Comparison of ENCODE assay signal across 8 mouse cellular contexts in the genomic region with DNA sequence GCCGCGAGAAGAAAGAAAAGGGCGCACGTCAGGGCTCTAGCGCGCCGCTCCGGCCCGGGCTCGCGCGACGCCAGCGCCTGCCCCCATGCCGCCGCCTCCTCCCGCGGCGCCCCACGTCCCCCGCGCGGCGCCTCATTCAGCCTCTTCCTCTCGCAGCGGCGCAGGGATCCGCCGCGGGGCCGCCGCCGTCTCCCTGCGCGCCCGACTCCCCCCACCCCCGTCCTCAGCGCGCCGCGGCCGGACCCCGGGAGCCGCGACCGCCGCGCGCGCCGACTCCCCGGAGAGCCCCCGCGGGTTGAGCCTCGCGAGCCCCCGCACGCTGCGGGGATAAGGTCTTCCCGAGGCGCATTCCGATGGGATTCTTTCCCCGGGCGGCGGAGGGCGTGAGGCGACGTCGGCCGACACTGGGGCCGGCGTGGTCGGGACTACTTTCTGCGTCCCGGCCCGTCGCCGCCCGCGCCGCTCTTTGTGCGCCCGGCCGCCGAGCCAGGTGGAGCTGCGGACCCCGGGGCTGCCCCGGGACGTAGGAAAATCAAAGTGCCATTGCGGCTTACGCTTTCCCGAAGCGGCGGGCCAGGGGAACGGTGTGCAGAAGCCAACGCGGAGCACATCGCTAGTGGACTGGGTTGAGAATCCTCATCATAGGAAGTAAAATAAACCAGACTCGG. TPM values are rescaled to one million over a fixed set of nuclear protein-coding genes. Genes with fewer than 3 reads are reported as not detected.
DNase-seq lines count a peak whose midpoint lies in the region; ATAC-seq and TF ChIP-seq lines count a peak whose summit lies in the region.

A gene (minus strand): TSS at position 148 of the 668 bp plus-strand sequence.

- peak; percentile 25 for TF ChIP-seq EP300 in stomach, postnatal 0 days (optimal IDR thresholded peaks at IDR 0.05)

- H3K27me3 ChIP-seq in E14TG2a.4 (ENCODE audit: insufficient read depth, low read length), result no peaks in the 10 kb centered on the region; the same call in none of the 2 replicates
- H3K27me3 ChIP-seq in forebrain, embryonic 14.5 days (replicated peaks; ENCODE audit: control insufficient read depth, insufficient read depth, low read length), result no peaks in the 10 kb centered on the region
- H3K27me3 ChIP-seq in liver, embryonic 16.5 days (ENCODE audit: control insufficient read depth, insufficient read depth, low read depth, low read length), result no peaks in the 10 kb centered on the region
- no peaks in the 10 kb centered on the region for H3K27me3 ChIP-seq in neural tube, embryonic 12.5 days (replicated peaks)
- H3K27me3 ChIP-seq in stomach, postnatal 0 days (ENCODE audit: control insufficient read depth, insufficient read depth, low read length), result no peaks in the 10 kb centered on the region

- intact Hi-C loops in heart, postnatal 10 days (cut with DNase I), result loop anchor here (2.0 to 5.0 kb wide), 4 partner anchors 40 to 95 kb away; no protein-coding TSS in a partner anchor

- under 1% methylated on average over 66 of the region's 99 CpGs for WGBS in forebrain, embryonic 14.5 days
- WGBS in large intestine, adult 2 months, result under 1% methylated on average over 94 of the region's 99 CpGs
- WGBS in liver, embryonic 16.5 days (ENCODE audit: insufficient replicate concordance), result under 1% methylated on average over 92 of the region's 99 CpGs
- WGBS in neural tube, embryonic 12.5 days, result under 1% methylated on average over 95 of the region's 99 CpGs
- under 1% methylated on average over 89 of the region's 99 CpGs for WGBS in stomach, postnatal 0 days

- no peak for TF ChIP-seq CTCF in E14TG2a.4 (conservative IDR thresholded peaks at IDR 0.05; ENCODE audit: low read length)
- TF ChIP-seq CTCF in stomach, postnatal 0 days (IDR thresholded peaks at IDR 0.05; ENCODE audit: low read depth), result peak; percentile 9; the same call in 1 of the 2 replicates

- 0 out of 2 replicates have a peak, but pooled peaks cover 5% of the 10 kb centered on the region for H3K9me3 ChIP-seq in E14TG2a.4 (ENCODE audit: low read length)
- H3K9me3 ChIP-seq in forebrain, embryonic 14.5 days (replicated peaks; ENCODE audit: control insufficient read depth, low read length), result no peaks in the 10 kb centered on the region
- H3K9me3 ChIP-seq in liver, embryonic 16.5 days (replicated peaks; ENCODE audit: control insufficient read depth, low read length), result no peaks in the 10 kb centered on the region
- no peaks in the 10 kb centered on the region for H3K9me3 ChIP-seq in neural tube, embryonic 12.5 days
- H3K9me3 ChIP-seq in stomach, postnatal 0 days (ENCODE audit: control insufficient read depth, low read length), result no peaks in the 10 kb centered on the region

- H3K4me1 ChIP-seq in E14TG2a.4 (replicated peaks; ENCODE audit: low read depth, low read length), result peaks cover 34% of the 10 kb centered on the region
- peaks cover 14% of the 10 kb centered on the region for H3K4me1 ChIP-seq in forebrain, embryonic 14.5 days (ENCODE audit: control insufficient read depth, insufficient read depth, low read length)
- H3K4me1 ChIP-seq in liver, embryonic 16.5 days (ENCODE audit: control insufficient read depth, low read depth, low read length), result peaks cover 5% of the 10 kb centered on the region
- H3K4me1 ChIP-seq in neural tube, embryonic 12.5 days, result peaks cover 17% of the 10 kb centered on the region
- no peaks in the 10 kb centered on the region; the same call in 1 of the 2 replicates for H3K4me1 ChIP-seq in stomach, postnatal 0 days (replicated peaks; ENCODE audit: control insufficient read depth, insufficient read depth)

- ATAC-seq in forebrain, embryonic 14.5 days, result peak; percentile 95
- ATAC-seq in liver, embryonic 16.5 days (ENCODE audit: low read depth), result peak; percentile 88
- peak; percentile 93 for ATAC-seq in neural tube, embryonic 12.5 days (ENCODE audit: low FRiP score, low read depth)
- ATAC-seq in stomach, postnatal 0 days (ENCODE audit: low FRiP score, low TSS enrichment), result peak; percentile 96

- H3K27ac ChIP-seq in forebrain, embryonic 14.5 days (ENCODE audit: low read depth, low read length), result peak within 1 kb of the TSS; percentile 100
- peak within 1 kb of the TSS; percentile 83 for H3K27ac ChIP-seq in liver, embryonic 16.5 days (ENCODE audit: low read length)
- H3K27ac ChIP-seq in neural tube, embryonic 12.5 days, result peak within 1 kb of the TSS; percentile 99
- peak within 1 kb of the TSS; percentile 99 for H3K27ac ChIP-seq in stomach, postnatal 0 days (replicated peaks)

- H3K36me3 ChIP-seq in E14TG2a.4 (ENCODE audit: insufficient read depth, low read length), result no peaks in the 10 kb centered on the region
- no peaks in the 10 kb centered on the region for H3K36me3 ChIP-seq in forebrain, embryonic 14.5 days (ENCODE audit: control insufficient read depth, insufficient read depth, low read length)
- H3K36me3 ChIP-seq in liver, embryonic 16.5 days (ENCODE audit: control insufficient read depth, insufficient read depth), result no peaks in the 10 kb centered on the region
- H3K36me3 ChIP-seq in neural tube, embryonic 12.5 days, result no peaks in the 10 kb centered on the region
- H3K36me3 ChIP-seq in stomach, postnatal 0 days (ENCODE audit: control insufficient read depth, insufficient read depth, low read length), result no peaks in the 10 kb centered on the region

- peak within 1 kb of the TSS; percentile 84 for H3K4me3 ChIP-seq in E14TG2a.4 (replicated peaks; ENCODE audit: low read length)
- H3K4me3 ChIP-seq in forebrain, embryonic 14.5 days (ENCODE audit: low read depth, low read length), result peak within 1 kb of the TSS; percentile 96
- H3K4me3 ChIP-seq in liver, embryonic 16.5 days (ENCODE audit: low read depth, low read length), result peak within 1 kb of the TSS; percentile 88
- H3K4me3 ChIP-seq in neural tube, embryonic 12.5 days, result peak within 1 kb of the TSS; percentile 80
- peak within 1 kb of the TSS; percentile 96 for H3K4me3 ChIP-seq in stomach, postnatal 0 days (ENCODE audit: low read depth, low read length)

- DNase-seq in c-Kit-positive CD71-positive TER-119-negative erythroid progenitor cells, embryonic 14.5 days (ENCODE audit: low read depth), result peak; percentile 65
- DNase-seq in forebrain, embryonic 14.5 days (ENCODE audit: low spot score), result peak; percentile 93
- DNase-seq in heart, postnatal 10 days, result peak; percentile 90 to 91
- no peak for DNase-seq in large intestine, adult 2 months (ENCODE audit: low read depth, low spot score)
- peak; percentile 89 for DNase-seq in stomach, postnatal 0 days (ENCODE audit: low spot score)

- peak within 1 kb of the TSS; percentile 99 for H3K9ac ChIP-seq in forebrain, embryonic 14.5 days (ENCODE audit: low read length)
- H3K9ac ChIP-seq in liver, embryonic 16.5 days (ENCODE audit: low read depth, low read length), result peak within 1 kb of the TSS; percentile 89
- peak within 1 kb of the TSS; percentile 98 for H3K9ac ChIP-seq in neural tube, embryonic 12.5 days
- H3K9ac ChIP-seq in stomach, postnatal 0 days (ENCODE audit: low read length), result peak within 1 kb of the TSS; percentile 97

- H3K4me2 ChIP-seq in forebrain, embryonic 14.5 days (ENCODE audit: low read length), result peak within 1 kb of the TSS; percentile 86
- peak within 1 kb of the TSS; percentile 74 for H3K4me2 ChIP-seq in liver, embryonic 16.5 days (ENCODE audit: low read depth, low read length)
- H3K4me2 ChIP-seq in neural tube, embryonic 12.5 days (replicated peaks), result peak within 1 kb of the TSS; percentile 76
- H3K4me2 ChIP-seq in stomach, postnatal 0 days (replicated peaks; ENCODE audit: low read depth), result peak within 1 kb of the TSS; percentile 79

RNA-seq across cellular contexts. Expression of the gene that starts here (rescaled TPM):
- 20.9 TPM in 2 replicates for polyA plus RNA-seq in forebrain, embryonic 14.5 days (2014; fragmentation: Nextera tagmentation; extraction: Ambion mirVana)
- total RNA-seq in heart, postnatal 10 days (2021), result 10 to 100 TPM; 53.4 to 57.0 TPM
- polyA plus RNA-seq in large intestine, adult 2 months (2012; rRNA removed), result 11.2 and 21.3 TPM in 2 replicates
- polyA plus RNA-seq in liver, embryonic 16.5 days (2015; fragmentation: Nextera tagmentation; extraction: Ambion mirVana), result 6.6 and 7.8 TPM in 2 replicates
- polyA plus RNA-seq in neural tube, embryonic 12.5 days (2016; fragmentation: Nextera tagmentation; extraction: Ambion mirVana), result 29.0 and 29.7 TPM in 2 replicates
- 12.1 and 12.7 TPM in 2 replicates for polyA plus RNA-seq in stomach, postnatal 0 days (2015; fragmentation: Nextera tagmentation; extraction: Ambion mirVana)
